Mouse (Mus musculus) MEL (cell line): Measurements from ENCODE around the gene Hoxb1. TPM values are rescaled to one million over a fixed set of nuclear protein-coding genes. Genes with fewer than 3 reads are reported as not detected.

ENCODE experiments used
- DNase-seq: peaks from one replicate; pipeline ENCODE4 v3.0.0; 2011; ENCODE audit warnings: low read depth, low spot score
- H3K27ac ChIP-seq: 2 replicates; pipeline ENCODE4 v1.5.1; 2012; ENCODE audit warnings: low read depth, mild to moderate bottlenecking, control low read depth, low read length, moderate library complexity; ENCODE audit not compliant: control insufficient read depth
- H3K27me3 ChIP-seq, 2 experiments: fragments of 150-350 bp in 1 of 2; sonication (generic) in 1 of 2; 2 replicates each; pipeline ENCODE4 v1.6.1; 2012; ENCODE audit warnings: low read length in 2 of 2, mild to moderate bottlenecking in 2 of 2, improper control_type of control experiment in 1 of 2, moderate library complexity in 1 of 2; ENCODE audit not compliant: insufficient read depth in 2 of 2, control insufficient read depth in 1 of 2
- H3K36me3 ChIP-seq, 2 experiments: 2 replicates each; pipeline ENCODE4 v1.6.1; 2012 to 2014; ENCODE audit warnings: low read length in 2 of 2, improper control_type of control experiment in 1 of 2, inconsistent platforms in 1 of 2, mild to moderate bottlenecking in 1 of 2; ENCODE audit not compliant: insufficient read depth in 2 of 2, control insufficient read depth in 1 of 2
- H3K4me1 ChIP-seq, 2 experiments: fragments of 150-350 bp in 1 of 2; sonication (generic) in 1 of 2; 2 replicates each; pipeline ENCODE4 v1.6.1; 2012; ENCODE audit warnings: low read length in 2 of 2, improper control_type of control experiment in 1 of 2, mild to moderate bottlenecking in 1 of 2; ENCODE audit not compliant: insufficient read depth in 2 of 2, control insufficient read depth in 1 of 2
- H3K4me3 ChIP-seq, 2 experiments: fragments of 150-350 bp in 1 of 2; sonication (generic) in 1 of 2; 2 replicates each; pipeline ENCODE4 v1.5.1; 2012; ENCODE audit warnings: low read depth in 2 of 2, low read length in 2 of 2, mild to moderate bottlenecking in 2 of 2, moderate library complexity in 2 of 2, control low read depth in 1 of 2, improper control_type of control experiment in 1 of 2; ENCODE audit not compliant: control insufficient read depth in 1 of 2, insufficient read depth in 1 of 2
- H3K79me2 ChIP-seq: 2 replicates; pipeline ENCODE4 v1.6.1; 2012; ENCODE audit warnings: mild to moderate bottlenecking, low read length, moderate library complexity; ENCODE audit not compliant: control insufficient read depth, poor library complexity, insufficient read depth
- H3K9ac ChIP-seq: 2 replicates; pipeline ENCODE4 v1.6.1; 2012; ENCODE audit warnings: low read depth, mild to moderate bottlenecking, control low read depth, low read length, moderate library complexity; ENCODE audit not compliant: control insufficient read depth, poor library complexity, severe bottlenecking
- H3K9me3 ChIP-seq: fragments of 150-350 bp; sonication (generic); replicated peaks from 2 replicates; pipeline ENCODE4 v1.6.1; 2012; ENCODE audit warnings: mild to moderate bottlenecking, low read length, improper control_type of control experiment, moderate library complexity; ENCODE audit not compliant: insufficient read depth
- BHLHE40 ChIP-seq: IDR thresholded peaks from 2 replicates; pipeline ENCODE4 v1.6.1; 2012; ENCODE audit warnings: low read depth, mild to moderate bottlenecking, inconsistent platforms, low read length, improper control_type of control experiment, borderline replicate concordance
- CHD1 ChIP-seq: IDR thresholded peaks from 2 replicates; pipeline ENCODE4 v1.6.1; 2012; ENCODE audit warnings: low read depth, mild to moderate bottlenecking, inconsistent platforms, low read length, improper control_type of control experiment
- CHD2 ChIP-seq: IDR thresholded peaks from 2 replicates; pipeline ENCODE4 v1.6.1; 2011; ENCODE audit warnings: low read length, improper control_type of control experiment
- CTCF ChIP-seq, 3 experiments: IDR thresholded peaks in 2 of 3; conservative IDR thresholded peaks in 1 of 3; 2 replicates each; pipeline ENCODE4 v1.5.1; 2011 to 2012; ENCODE audit warnings: low read length in 3 of 3, low read depth in 2 of 3, mild to moderate bottlenecking in 2 of 3, improper control_type of control experiment in 1 of 3, inconsistent platforms in 1 of 3, mixed read lengths in 1 of 3, moderate library complexity in 1 of 3; ENCODE audit not compliant: control insufficient read depth in 1 of 3, insufficient read depth in 1 of 3, poor library complexity in 1 of 3, severe bottlenecking in 1 of 3
- E2F4 ChIP-seq: IDR thresholded peaks from 2 replicates; pipeline ENCODE4 v1.6.1; 2011; ENCODE audit warnings: low read depth, low read length, improper control_type of control experiment, borderline replicate concordance
- ELF1 ChIP-seq: IDR thresholded peaks from 2 replicates; pipeline ENCODE4 v1.6.1; 2014; ENCODE audit warnings: low read depth, mild to moderate bottlenecking, inconsistent platforms, low read length, improper control_type of control experiment, moderate library complexity
- ETS1 ChIP-seq: IDR thresholded peaks from 2 replicates; pipeline ENCODE4 v1.6.1; 2012; ENCODE audit warnings: low read depth, mild to moderate bottlenecking, inconsistent platforms, low read length, improper control_type of control experiment, moderate library complexity
- GATA1 ChIP-seq: IDR thresholded peaks from 2 replicates; pipeline ENCODE4 v1.6.1; 2011; ENCODE audit warnings: low read depth, low read length, improper control_type of control experiment
- MAX ChIP-seq: IDR thresholded peaks from 2 replicates; pipeline ENCODE4 v1.6.1; 2011; ENCODE audit warnings: low read length, improper control_type of control experiment
- MAZ ChIP-seq: IDR thresholded peaks from 2 replicates; pipeline ENCODE4 v1.6.1; 2012; ENCODE audit warnings: low read depth, mild to moderate bottlenecking, inconsistent platforms, low read length, improper control_type of control experiment
- MXI1 ChIP-seq: IDR thresholded peaks from 2 replicates; pipeline ENCODE4 v1.6.1; 2011; ENCODE audit warnings: mild to moderate bottlenecking, low read depth, low read length, improper control_type of control experiment
- MYB ChIP-seq: IDR thresholded peaks from 2 replicates; pipeline ENCODE4 v1.6.1; 2011; ENCODE audit warnings: mild to moderate bottlenecking, low read depth, low read length, improper control_type of control experiment
- NELFE ChIP-seq: IDR thresholded peaks from 2 replicates; pipeline ENCODE4 v1.6.1; 2011; ENCODE audit warnings: low read depth, low read length, improper control_type of control experiment
- NRF1 ChIP-seq: IDR thresholded peaks from 2 replicates; pipeline ENCODE4 v1.6.1; 2014; ENCODE audit warnings: low read depth, mild to moderate bottlenecking, inconsistent platforms, low read length, improper control_type of control experiment, moderate library complexity; ENCODE audit not compliant: poor library complexity, insufficient read depth, severe bottlenecking
- POLR2AphosphoS2 ChIP-seq: IDR thresholded peaks from 2 replicates; pipeline ENCODE4 v1.6.1; 2011; ENCODE audit warnings: low read length, improper control_type of control experiment
- RAD21 ChIP-seq: IDR thresholded peaks from 2 replicates; pipeline ENCODE4 v1.6.1; 2011; ENCODE audit warnings: mild to moderate bottlenecking, low read depth, low read length, improper control_type of control experiment
- RCOR1 ChIP-seq: IDR thresholded peaks from 2 replicates; pipeline ENCODE4 v1.6.1; 2012; ENCODE audit warnings: low read depth, mild to moderate bottlenecking, inconsistent platforms, low read length, improper control_type of control experiment
- SMC3 ChIP-seq: IDR thresholded peaks from 2 replicates; pipeline ENCODE4 v1.6.1; 2011; ENCODE audit warnings: low read depth, low read length, improper control_type of control experiment
- TCF12 ChIP-seq: IDR thresholded peaks from 2 replicates; pipeline ENCODE4 v1.6.1; 2014; ENCODE audit warnings: low read depth, mild to moderate bottlenecking, inconsistent platforms, low read length, improper control_type of control experiment, moderate library complexity
- UBTF ChIP-seq: IDR thresholded peaks from 2 replicates; pipeline ENCODE4 v1.6.1; 2012; ENCODE audit warnings: low read depth, mild to moderate bottlenecking, inconsistent platforms, low read length, improper control_type of control experiment, moderate library complexity, borderline replicate concordance; ENCODE audit not compliant: insufficient read depth
- USF2 ChIP-seq, 2 experiments: IDR thresholded peaks; 2 replicates each; pipeline ENCODE4 v1.6.1; 2011 to 2012; ENCODE audit warnings: improper control_type of control experiment in 2 of 2, low read length in 2 of 2, borderline replicate concordance in 1 of 2, inconsistent platforms in 1 of 2, low read depth in 1 of 2, mild to moderate bottlenecking in 1 of 2; ENCODE audit not compliant: insufficient read depth in 1 of 2
- ZC3H11A ChIP-seq: IDR thresholded peaks from 2 replicates; pipeline ENCODE4 v1.6.1; 2012; ENCODE audit warnings: low read depth, mild to moderate bottlenecking, inconsistent platforms, low read length, improper control_type of control experiment
- ZMIZ1 ChIP-seq: IDR thresholded peaks from 2 replicates; pipeline ENCODE4 v1.6.1; 2012; ENCODE audit warnings: low read depth, mild to moderate bottlenecking, inconsistent platforms, low read length, improper control_type of control experiment, moderate library complexity
- ZNF384 ChIP-seq: IDR thresholded peaks from 2 replicates; pipeline ENCODE4 v1.6.1; 2012; ENCODE audit warnings: low read depth, mild to moderate bottlenecking, inconsistent platforms, low read length, improper control_type of control experiment
- polyA plus RNA-seq, 2 experiments: library from polyadenylated mRNA; stranded (reverse) in 1 of 2; unstranded in 1 of 2; fragments of >175 nt in 1 of 2; fragments of >200 nt in 1 of 2; gene quantifications; 2 replicates each; pipeline versions ENCODE4 v1.2.1 to v1.2.4; 2012; ENCODE audit warnings: low replicate concordance in 2 of 2, low read depth in 1 of 2; ENCODE audit not compliant: insufficient read length in 2 of 2, insufficient read depth in 1 of 2, missing spikeins in 1 of 2
- total RNA-seq: library from RNA; depleted of rRNA; stranded (reverse); fragments of 300-350 nt; gene quantifications from 2 replicates; pipeline ENCODE4 v1.2.3, GENCODE M21; 2012

The Hoxb1 gene
- total and polyA plus RNA-seq, 3 experiments: not detected

DNA sequence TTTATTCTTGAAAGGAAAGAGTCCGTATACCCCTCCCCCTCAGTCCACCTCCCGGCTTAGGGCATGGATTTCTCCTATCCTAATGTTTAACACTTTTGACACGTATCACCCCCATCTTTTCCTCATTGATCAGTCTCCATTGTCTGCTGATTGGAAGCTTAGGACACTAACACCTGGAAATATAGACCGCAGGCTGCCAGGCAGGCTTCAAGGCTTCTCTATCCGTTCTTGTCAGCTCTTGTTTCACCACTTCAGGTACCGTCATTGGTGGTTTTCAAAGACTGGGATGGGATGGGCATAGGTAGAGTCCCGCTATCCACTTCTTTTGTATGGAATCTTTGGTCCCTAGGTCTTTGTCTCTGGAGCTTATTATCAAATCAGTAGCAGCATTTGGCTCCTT lies 38.4 kb upstream of the Hoxb1 start:
- DNase-seq: no peak
- Histone ChIP-seq H3K27me3 (peaks cover 7 to 9% of the 10 kb centered on the region in 2 experiments), H3K36me3 (no peaks in the 10 kb centered on the region)

DNA sequence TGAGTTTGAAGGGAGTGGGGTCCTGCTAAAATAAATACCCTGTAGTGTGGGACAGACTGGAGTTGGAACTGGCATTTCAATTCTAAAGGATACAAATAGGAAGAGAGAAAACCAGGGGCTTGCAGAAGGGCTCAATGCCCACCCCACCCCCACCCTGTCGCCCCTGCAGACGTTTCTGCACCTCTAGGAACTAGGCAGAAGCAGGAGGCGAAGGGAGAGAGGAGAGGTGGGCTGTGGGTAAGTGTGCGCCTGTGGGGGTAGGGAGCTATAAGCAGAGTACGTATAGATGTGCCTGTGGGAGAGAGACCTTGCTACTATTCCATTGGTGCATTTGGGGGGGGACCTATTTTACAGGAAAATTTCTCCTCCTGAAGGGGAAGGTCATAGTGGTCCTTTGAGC lies 37.8 kb upstream of the Hoxb1 start:
- Histone ChIP-seq H3K9me3 (no peaks in the 10 kb centered on the region), H3K79me2 (no peaks in the 10 kb centered on the region), H3K27me3 (peaks cover 7 to 9% of the 10 kb centered on the region in 2 experiments), H3K27ac (no peak overlapping the region), H3K4me1 (no peaks in the 10 kb centered on the region), H3K36me3 (no peaks in the 10 kb centered on the region)
- no peak for DNase-seq
- no peak for TF ChIP-seq TCF12
- no peak for TF ChIP-seq RAD21
- TF ChIP-seq ELF1: no peak
- TF ChIP-seq ZC3H11A: no peak
- TF ChIP-seq CTCF (IDR thresholded peaks at IDR 0.05 in 2 of 3, conservative IDR thresholded peaks at IDR 0.05 in 1 of 3; ENCODE audit: control insufficient read depth in 1 of 3, insufficient read depth in 1 of 3, low read depth in 2 of 3, low read length in 3 of 3, poor library complexity in 1 of 3, severe bottlenecking in 1 of 3): no peak
- TF ChIP-seq, all 39 proteins: peak for 0
- H3K4me3 ChIP-seq: no peak overlapping the region
- H3K9ac ChIP-seq: no peak overlapping the region

More for the DNA sequence above, 38.4 kb upstream of the Hoxb1 start:
- no peak overlapping the region for H3K4me3 ChIP-seq
- H3K4me1 ChIP-seq: no peaks in the 10 kb centered on the region
- no peaks in the 10 kb centered on the region for H3K9me3 ChIP-seq
- no peak overlapping the region for H3K9ac ChIP-seq
- no peak overlapping the region for H3K27ac ChIP-seq
- no peak for TF ChIP-seq SMC3
- no peak for TF ChIP-seq CHD2
- no peak for TF ChIP-seq CTCF (IDR thresholded peaks at IDR 0.05 in 2 of 3, conservative IDR thresholded peaks at IDR 0.05 in 1 of 3; ENCODE audit: control insufficient read depth in 1 of 3, insufficient read depth in 1 of 3, low read depth in 2 of 3, low read length in 3 of 3, poor library complexity in 1 of 3, severe bottlenecking in 1 of 3)
- no peak for TF ChIP-seq NELFE
- no peak for TF ChIP-seq TCF12
- no peak for TF ChIP-seq CHD1
- no peak for TF ChIP-seq ETS1
- no peak for TF ChIP-seq MYB
- TF ChIP-seq, all 39 proteins: peak for 0
- no peaks in the 10 kb centered on the region for H3K79me2 ChIP-seq

- peaks cover 5 to 9% of the 10 kb centered on the region in 2 experiments; a peak in 3 of 4 replicates for H3K27me3 ChIP-seq
- no peak overlapping the region for H3K27ac ChIP-seq
- no peaks in the 10 kb centered on the region for H3K79me2 ChIP-seq
- H3K9ac ChIP-seq: no peak overlapping the region
- TF ChIP-seq RAD21 (no peak), E2F4 (no peak), ZMIZ1 (no peak), MAZ (no peak), RCOR1 (no peak), MXI1 (no peak), MAX (no peak), CHD1 (no peak), NELFE (no peak), NRF1 (no peak), TCF12 (no peak), POLR2AphosphoS2 (no peak), GATA1 (no peak), USF2 (IDR thresholded peaks at IDR 0.05; ENCODE audit: borderline replicate concordance in 1 of 2, insufficient read depth in 1 of 2, low read depth in 1 of 2, low read length in 2 of 2) (no peak), CTCF (IDR thresholded peaks at IDR 0.05 in 2 of 3, conservative IDR thresholded peaks at IDR 0.05 in 1 of 3; ENCODE audit: control insufficient read depth in 1 of 3, insufficient read depth in 1 of 3, low read depth in 2 of 3, low read length in 3 of 3, poor library complexity in 1 of 3, severe bottlenecking in 1 of 3) (no peak), ZNF384 (no peak), BHLHE40 (no peak), ELF1 (no peak), UBTF (no peak)
- no peaks in the 10 kb centered on the region for H3K4me1 ChIP-seq
- no peak overlapping the region for H3K4me3 ChIP-seq
- no peak for DNase-seq
- H3K36me3 ChIP-seq: no peaks in the 10 kb centered on the region
- no peaks in the 10 kb centered on the region for H3K9me3 ChIP-seq
Measured at GRCm38 (mm10) chr11:96328605-96329004, 36.9 kb upstream of the Hoxb1 start.
